Mouse (Mus musculus): Measurements from ENCODE around the gene Gstp3. TPM values are rescaled to one million over a fixed set of nuclear protein-coding genes. Genes with fewer than 3 reads are reported as not detected.
A peak's percentile ranks its signal among the peaks of the same experiment; 100 is the strongest.

The Gstp3 gene
- polyA plus RNA-seq, 1 experiment from 2014 or later = not detected

DNA sequence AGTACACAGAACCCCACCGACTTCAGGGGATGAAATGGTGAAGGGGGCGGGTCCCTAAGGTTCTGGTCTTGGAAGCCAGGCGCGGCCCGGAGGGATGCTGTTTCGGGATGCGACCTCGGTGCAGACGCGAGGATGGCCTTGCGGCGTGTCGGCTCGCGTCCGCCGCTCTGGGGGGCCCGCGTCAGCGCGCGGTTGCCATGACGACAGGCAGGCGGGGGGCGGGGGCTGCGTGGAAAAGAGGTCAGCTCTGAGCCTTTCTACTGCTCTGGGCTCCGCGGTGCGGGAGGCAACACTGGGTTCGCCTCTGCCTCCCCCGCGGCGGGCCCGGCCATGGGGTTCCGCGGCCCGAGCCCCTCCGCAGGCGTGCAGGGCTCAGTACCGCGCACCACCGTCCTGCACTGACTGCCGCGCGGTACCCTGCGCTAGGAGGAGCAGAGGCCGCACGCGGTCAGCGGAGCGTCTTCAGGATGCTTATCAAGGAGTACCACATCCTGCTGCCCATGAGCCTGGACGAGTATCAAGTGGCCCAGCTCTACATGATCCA is 41.4 kb upstream of the Gstp3 start:
- Histone ChIP-seq H3K27ac (replicated peaks; ENCODE audit: low read depth, low read length) (peak overlapping the region; percentile 70), H3K36me3 (ENCODE audit: control insufficient read depth, insufficient read depth, low read length) (peaks cover 26% of the 10 kb centered on the region), H3K9ac (replicated peaks; ENCODE audit: low read length) (peak overlapping the region; percentile 71), H3K4me1 (ENCODE audit: control insufficient read depth, insufficient read depth, low read length) (peaks cover 39% of the 10 kb centered on the region), H3K27me3 (ENCODE audit: control insufficient read depth, insufficient read depth, low read length) (no peaks in the 10 kb centered on the region), H3K9me3 (ENCODE audit: control insufficient read depth, low read length) (no peaks in the 10 kb centered on the region), H3K4me3 (replicated peaks; ENCODE audit: low read depth, low read length) (peak overlapping the region; percentile 54), H3K4me2 (ENCODE audit: low read length) (peak overlapping the region; percentile 86)
- ATAC-seq (ENCODE audit: low FRiP score, low TSS enrichment) = no peak
- WGBS = under 1% methylated on average over 52 of the region's 52 CpGs
- peak; percentile 82 for DNase-seq

DNA sequence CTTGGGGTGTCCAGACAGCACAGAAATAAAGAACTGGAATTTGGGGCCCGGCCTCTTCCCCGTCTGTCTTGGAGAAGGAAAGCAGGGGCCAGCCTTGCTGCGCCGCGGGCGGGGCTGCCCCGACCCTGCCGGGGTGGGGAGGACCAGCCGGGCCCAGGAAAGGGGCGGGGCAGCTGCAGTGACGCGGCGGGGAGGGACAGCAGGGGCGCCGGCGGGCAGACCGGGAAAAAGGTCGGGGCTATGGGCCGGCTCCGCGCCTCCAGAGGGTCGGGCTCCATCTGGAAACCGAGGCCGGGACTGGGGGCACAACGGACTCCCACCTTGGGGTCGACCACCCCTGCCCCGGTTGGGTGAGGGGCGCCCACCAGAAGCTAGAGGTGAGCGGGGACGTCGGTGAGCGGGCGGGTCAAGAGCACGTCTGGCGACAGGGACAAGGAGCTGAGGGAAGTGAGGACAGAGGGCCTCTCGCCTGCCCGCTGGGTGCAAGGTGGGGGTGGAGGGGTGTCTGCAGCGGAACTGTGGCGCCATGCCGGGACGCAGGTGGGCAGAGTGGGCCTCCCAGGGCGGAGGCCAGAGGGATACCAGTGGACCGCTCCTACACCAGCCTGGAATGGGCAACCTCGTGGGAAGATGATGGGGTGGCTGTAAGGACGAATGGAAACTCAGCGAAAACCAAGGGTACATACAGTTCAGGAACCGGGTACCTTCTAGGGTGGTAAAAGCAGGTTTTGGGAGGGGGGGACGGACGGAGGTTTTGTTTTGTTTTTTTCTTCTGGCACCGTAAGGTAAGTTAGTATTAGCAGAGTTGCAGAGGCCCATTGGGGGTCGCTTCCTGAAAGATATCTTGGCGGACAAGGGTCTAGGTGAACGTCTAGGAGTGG is 40.7 kb upstream of the Gstp3 start, which contains the start of gene Pitpnm1:
Gene Pitpnm1, plus strand, starts transcription at position 162 of the 881 bp plus-strand sequence.
- peaks cover 40% of the 10 kb centered on the region for H3K4me1 ChIP-seq (ENCODE audit: control insufficient read depth, insufficient read depth, low read length)
- 1% methylated on average over 50 of the region's 53 CpGs for WGBS
- H3K9me3 ChIP-seq (ENCODE audit: control insufficient read depth, low read length) = no peaks in the 10 kb centered on the region
- no peak for ATAC-seq (ENCODE audit: low FRiP score, low TSS enrichment)
- peak within 1 kb of the TSS; percentile 70 for H3K27ac ChIP-seq (replicated peaks; ENCODE audit: low read depth, low read length)
- DNase-seq = peak; percentile 44
- H3K4me3 ChIP-seq (replicated peaks; ENCODE audit: low read depth, low read length) = peak within 1 kb of the TSS; percentile 54
- H3K4me2 ChIP-seq (ENCODE audit: low read length) = peak within 1 kb of the TSS; percentile 86
- H3K36me3 ChIP-seq (ENCODE audit: control insufficient read depth, insufficient read depth, low read length) = peaks cover 19% of the 10 kb centered on the region
- no peaks in the 10 kb centered on the region for H3K27me3 ChIP-seq (ENCODE audit: control insufficient read depth, insufficient read depth, low read length)
- H3K9ac ChIP-seq (replicated peaks; ENCODE audit: low read length) = peak within 1 kb of the TSS; percentile 71

DNA sequence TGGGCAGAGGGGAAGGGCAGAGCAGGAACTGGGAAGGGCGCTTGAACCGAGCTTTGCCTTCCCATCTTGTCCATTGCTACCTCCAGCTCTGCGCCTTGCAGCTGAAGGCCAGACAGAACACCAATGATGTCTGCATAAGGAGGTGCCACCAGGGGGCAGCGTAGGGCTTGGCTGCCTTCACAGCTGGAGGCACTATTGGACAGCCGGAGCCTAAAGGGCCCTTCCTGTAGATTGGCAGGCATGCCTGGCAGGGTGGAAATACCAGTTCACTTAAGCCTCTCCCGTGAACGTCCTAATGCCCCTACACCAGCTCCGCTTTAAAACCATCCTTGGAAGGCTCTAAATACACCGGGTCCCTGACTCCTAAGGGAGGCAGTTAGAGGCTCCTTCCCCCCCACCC is 39.7 kb upstream of the Gstp3 start:
- DNase-seq = peak; percentile 94
- Histone ChIP-seq H3K4me2 (ENCODE audit: low read length) (peak overlapping the region; percentile 86), H3K36me3 (ENCODE audit: control insufficient read depth, insufficient read depth, low read length) (peaks cover 13% of the 10 kb centered on the region), H3K9ac (replicated peaks; ENCODE audit: low read length) (no peak overlapping the region), H3K4me1 (ENCODE audit: control insufficient read depth, insufficient read depth, low read length) (peaks cover 40% of the 10 kb centered on the region), H3K27ac (replicated peaks; ENCODE audit: low read depth, low read length) (0 out of 2 replicates have a peak overlapping the region, but pooled peaks have one; percentile 14), H3K9me3 (ENCODE audit: control insufficient read depth, low read length) (no peaks in the 10 kb centered on the region), H3K27me3 (ENCODE audit: control insufficient read depth, insufficient read depth, low read length) (no peaks in the 10 kb centered on the region), H3K4me3 (replicated peaks; ENCODE audit: low read depth, low read length) (0 out of 2 replicates have a peak overlapping the region, but pooled peaks have one; percentile 54)
- WGBS = 13% methylated on average over 9 of the region's 9 CpGs
- no peak for ATAC-seq (ENCODE audit: low FRiP score, low TSS enrichment)

DNA sequence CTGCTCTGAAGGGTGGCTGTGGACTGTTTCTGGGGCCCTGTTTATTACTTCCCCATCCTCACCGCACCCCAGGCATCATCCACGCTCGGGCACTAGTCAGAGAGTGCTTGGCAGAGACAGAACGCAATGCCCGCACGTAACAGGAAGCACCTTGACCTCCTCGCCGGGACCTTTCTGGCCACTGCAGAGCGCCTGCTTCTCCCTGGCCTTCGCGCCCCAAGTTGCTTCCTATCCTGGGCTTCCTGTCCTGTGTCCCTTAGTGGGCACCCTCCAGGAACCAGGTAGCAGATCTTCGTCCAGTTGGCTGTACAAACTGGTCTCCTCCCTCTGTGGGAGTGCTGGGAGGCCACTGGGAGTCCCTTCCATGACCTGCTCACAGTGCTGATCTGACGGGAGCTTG is 39.1 kb upstream of the Gstp3 start:
- H3K4me2 ChIP-seq (ENCODE audit: low read length) = no peak overlapping the region
- H3K9ac ChIP-seq (replicated peaks; ENCODE audit: low read length) = no peak overlapping the region
- no peak for DNase-seq
- no peaks in the 10 kb centered on the region for H3K9me3 ChIP-seq (ENCODE audit: control insufficient read depth, low read length)
- H3K36me3 ChIP-seq (ENCODE audit: control insufficient read depth, insufficient read depth, low read length) = peaks cover 8% of the 10 kb centered on the region; the same call in 1 of the 2 replicates
- no peak overlapping the region for H3K4me3 ChIP-seq (replicated peaks; ENCODE audit: low read depth, low read length)
- ATAC-seq (ENCODE audit: low FRiP score, low TSS enrichment) = no peak
- peaks cover 40% of the 10 kb centered on the region for H3K4me1 ChIP-seq (ENCODE audit: control insufficient read depth, insufficient read depth, low read length)
- WGBS = 93% methylated on average over 13 of the region's 13 CpGs
- no peaks in the 10 kb centered on the region for H3K27me3 ChIP-seq (ENCODE audit: control insufficient read depth, insufficient read depth, low read length)
- H3K27ac ChIP-seq (replicated peaks; ENCODE audit: low read depth, low read length) = no peak overlapping the region

DNA sequence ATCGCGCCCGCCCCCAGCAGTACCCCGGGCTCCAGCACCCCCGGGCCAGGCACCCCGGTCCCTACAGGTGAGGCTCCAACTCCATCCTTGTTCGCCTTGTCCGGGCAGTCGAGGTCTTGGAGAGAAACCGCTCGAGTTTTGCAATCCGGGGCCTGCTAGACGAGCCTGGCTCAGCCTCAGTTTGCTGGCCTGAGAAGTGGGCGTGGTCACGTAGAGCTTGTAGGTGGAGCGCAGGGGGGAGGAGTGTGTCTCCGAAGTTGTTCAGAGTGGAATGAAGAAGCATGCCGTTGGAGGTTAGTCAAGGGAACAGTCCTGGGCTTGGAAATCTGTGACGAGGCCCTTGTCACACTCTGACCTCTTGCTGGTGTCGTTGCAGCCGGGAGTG is 38.1 kb upstream of the Gstp3 start:
- H3K4me3 ChIP-seq (replicated peaks; ENCODE audit: low read depth, low read length) = peak overlapping the region; percentile 50
- peak overlapping the region; percentile 51 for H3K9ac ChIP-seq (replicated peaks; ENCODE audit: low read length)
- H3K27ac ChIP-seq (replicated peaks; ENCODE audit: low read depth, low read length) = peak overlapping the region; percentile 92
- no peaks in the 10 kb centered on the region for H3K36me3 ChIP-seq (ENCODE audit: control insufficient read depth, insufficient read depth, low read length)
- peaks cover 40% of the 10 kb centered on the region for H3K4me1 ChIP-seq (ENCODE audit: control insufficient read depth, insufficient read depth, low read length)
- WGBS = 1% methylated on average over 21 of the region's 21 CpGs
- no peaks in the 10 kb centered on the region for H3K9me3 ChIP-seq (ENCODE audit: control insufficient read depth, low read length)
- ATAC-seq (ENCODE audit: low FRiP score, low TSS enrichment) (no peak), DNase-seq (no peak)
- H3K27me3 ChIP-seq (ENCODE audit: control insufficient read depth, insufficient read depth, low read length) = no peaks in the 10 kb centered on the region
- H3K4me2 ChIP-seq (ENCODE audit: low read length) = peak overlapping the region; percentile 50

DNA sequence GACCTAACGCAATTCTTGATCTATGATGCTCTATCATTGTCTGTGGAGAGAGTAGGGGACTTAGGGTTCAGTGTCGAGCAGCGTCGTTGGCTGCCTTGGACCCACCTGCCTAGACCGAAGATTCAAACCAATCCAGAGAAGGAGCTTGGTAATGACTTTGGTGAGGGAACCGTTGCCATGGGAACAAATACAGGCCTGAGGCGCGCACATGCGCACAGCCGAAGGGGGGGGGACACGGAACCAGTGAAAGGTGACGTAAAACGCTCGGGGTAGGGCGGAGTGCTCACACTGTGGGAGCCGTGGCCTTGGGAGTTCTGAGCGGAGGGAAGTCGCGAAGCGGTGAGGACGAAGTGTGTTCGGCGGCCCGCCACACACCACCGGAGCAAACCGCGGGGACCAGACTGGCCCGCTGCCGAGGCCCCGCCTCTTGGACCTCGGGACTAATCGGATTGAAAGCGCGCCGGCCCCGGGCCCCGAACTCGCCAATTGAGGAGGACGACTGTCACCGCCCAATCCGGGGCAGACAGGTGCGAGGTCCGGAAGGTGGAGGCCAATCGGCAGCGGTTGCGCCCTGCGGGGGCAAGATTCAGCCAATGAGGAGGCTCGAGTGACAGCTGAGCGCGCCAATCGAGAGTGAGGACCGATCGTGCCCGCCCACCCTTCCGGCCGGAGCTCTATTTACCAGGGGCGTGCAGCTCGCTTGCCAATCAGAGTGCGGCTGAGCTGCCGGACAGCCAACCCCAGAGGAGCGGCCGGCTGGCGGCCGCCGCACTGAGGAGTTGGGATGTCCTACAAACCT is 37.5 kb upstream of the Gstp3 start, which contains the start of gene Cdk2ap2:
Gene Cdk2ap2, plus strand, starts transcription at position 541 of the 799 bp plus-strand sequence.
- Histone ChIP-seq H3K4me2 (ENCODE audit: low read length) (peak within 1 kb of the TSS; percentile 50), H3K4me3 (replicated peaks; ENCODE audit: low read depth, low read length) (peak within 1 kb of the TSS; percentile 50), H3K4me1 (ENCODE audit: control insufficient read depth, insufficient read depth, low read length) (peaks cover 35% of the 10 kb centered on the region), H3K36me3 (ENCODE audit: control insufficient read depth, insufficient read depth, low read length) (no peaks in the 10 kb centered on the region), H3K27me3 (ENCODE audit: control insufficient read depth, insufficient read depth, low read length) (no peaks in the 10 kb centered on the region), H3K27ac (replicated peaks; ENCODE audit: low read depth, low read length) (peak within 1 kb of the TSS; percentile 92), H3K9me3 (ENCODE audit: control insufficient read depth, low read length) (no peaks in the 10 kb centered on the region), H3K9ac (replicated peaks; ENCODE audit: low read length) (peak within 1 kb of the TSS; percentile 60)
- ATAC-seq (ENCODE audit: low FRiP score, low TSS enrichment) (peak; percentile 94), DNase-seq (peak; percentile 99)
- WGBS = under 1% methylated on average over 65 of the region's 65 CpGs

DNA sequence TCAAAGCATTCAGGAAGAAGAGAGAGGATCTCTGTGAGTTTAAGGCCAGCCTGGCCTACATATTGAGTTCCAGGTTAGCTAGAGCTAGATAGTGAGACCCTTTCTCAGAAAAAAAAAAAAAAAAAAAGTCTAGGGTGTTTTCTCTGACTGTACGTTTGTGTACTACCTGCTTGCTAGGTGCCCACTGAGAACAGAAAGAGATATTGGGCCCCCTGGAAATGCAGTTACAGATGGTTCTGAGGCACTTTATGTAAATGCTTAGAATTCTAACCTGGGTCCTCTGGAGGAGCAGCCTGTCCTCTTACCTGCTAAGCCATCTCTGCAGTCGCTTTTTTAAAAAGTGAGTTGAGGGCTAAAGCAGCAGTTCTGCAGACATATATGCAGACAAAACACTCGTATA is 36.4 kb upstream of the Gstp3 start:
- no peaks in the 10 kb centered on the region for H3K9me3 ChIP-seq (ENCODE audit: control insufficient read depth, low read length)
- peaks cover 29% of the 10 kb centered on the region for H3K4me1 ChIP-seq (ENCODE audit: control insufficient read depth, insufficient read depth, low read length)
- no peaks in the 10 kb centered on the region for H3K36me3 ChIP-seq (ENCODE audit: control insufficient read depth, insufficient read depth, low read length)
- ATAC-seq (ENCODE audit: low FRiP score, low TSS enrichment) (no peak), DNase-seq (no peak)
- H3K4me3 ChIP-seq (replicated peaks; ENCODE audit: low read depth, low read length) = no peak overlapping the region; the same call in 1 of the 2 replicates
- H3K27me3 ChIP-seq (ENCODE audit: control insufficient read depth, insufficient read depth, low read length) = no peaks in the 10 kb centered on the region
- WGBS = 59% methylated on average over 3 of the region's 3 CpGs
- H3K4me2 ChIP-seq (ENCODE audit: low read length) = peak overlapping the region; percentile 50
- peak overlapping the region; percentile 92; the same call in 1 of the 2 replicates for H3K27ac ChIP-seq (replicated peaks; ENCODE audit: low read depth, low read length)
- no peak overlapping the region for H3K9ac ChIP-seq (replicated peaks; ENCODE audit: low read length)

DNA sequence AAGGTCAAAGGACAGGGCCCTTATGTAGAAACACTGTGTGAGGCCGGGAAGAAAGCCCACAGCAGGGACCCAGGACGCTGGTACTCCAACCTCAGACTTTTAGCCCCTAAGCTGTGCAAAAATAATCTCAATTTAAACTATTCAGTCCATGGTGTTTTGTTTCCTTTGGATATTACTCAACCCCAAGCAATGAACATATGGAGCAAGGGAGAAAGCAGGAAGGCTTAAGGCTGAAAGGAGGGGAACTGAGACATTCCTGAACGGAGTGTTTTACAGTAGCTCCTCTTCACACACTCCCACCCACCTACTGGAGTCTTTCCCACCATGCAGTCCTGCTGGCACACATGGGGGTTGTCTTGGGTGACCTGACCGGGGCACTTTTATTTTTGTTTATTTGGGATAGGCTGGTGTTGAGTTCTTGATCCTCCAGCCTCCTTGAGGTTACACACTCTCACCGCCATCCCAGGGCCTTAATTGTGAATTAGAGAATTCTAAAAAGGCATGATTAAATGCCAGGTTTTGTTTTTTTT is 35.5 kb upstream of the Gstp3 start:
- 85% methylated on average over 5 of the region's 5 CpGs for WGBS

More for the DNA sequence above, 35.5 kb upstream of the Gstp3 start:
- ATAC-seq (ENCODE audit: low FRiP score, low TSS enrichment) (no peak), DNase-seq (no peak)
- Histone ChIP-seq H3K36me3 (ENCODE audit: control insufficient read depth, insufficient read depth, low read length) (no peaks in the 10 kb centered on the region), H3K9ac (replicated peaks; ENCODE audit: low read length) (no peak overlapping the region), H3K27ac (replicated peaks; ENCODE audit: low read depth, low read length) (no peak overlapping the region), H3K4me2 (ENCODE audit: low read length) (no peak overlapping the region), H3K4me1 (ENCODE audit: control insufficient read depth, insufficient read depth, low read length) (peaks cover 24% of the 10 kb centered on the region), H3K27me3 (ENCODE audit: control insufficient read depth, insufficient read depth, low read length) (no peaks in the 10 kb centered on the region), H3K4me3 (replicated peaks; ENCODE audit: low read depth, low read length) (no peak overlapping the region), H3K9me3 (ENCODE audit: control insufficient read depth, low read length) (no peaks in the 10 kb centered on the region)

Measured in midbrain, embryonic 14.5 days (tissue).